ENCODE assay signal across 14 mouse cellular contexts in the genomic region with DNA sequence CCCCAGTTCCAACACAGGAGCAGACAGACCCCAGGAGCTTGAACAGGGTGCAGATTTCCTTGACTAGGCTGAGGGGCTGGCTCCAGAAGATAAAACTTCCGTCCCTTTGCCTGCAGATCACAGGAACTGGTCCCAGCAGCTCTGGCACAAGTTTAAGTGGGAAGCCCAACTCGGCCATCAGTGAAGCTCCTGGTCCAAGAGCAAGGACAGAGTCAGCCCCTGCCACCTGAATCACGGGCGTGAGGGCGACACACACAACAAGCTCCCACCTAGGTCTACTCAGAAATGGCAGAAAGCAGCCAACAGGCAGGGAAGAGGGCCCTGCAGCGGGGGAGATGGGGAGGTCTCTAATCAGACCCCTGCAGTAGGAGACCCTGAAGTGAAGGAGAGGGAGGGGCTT. TPM values are rescaled to one million over a fixed set of nuclear protein-coding genes. Genes with fewer than 3 reads are reported as not detected.
A peak's percentile ranks its signal among the peaks of the same experiment; 100 is the strongest.
DNase-seq lines count a peak whose midpoint lies in the region; ATAC-seq lines count a peak whose summit lies in the region.
"Had no signal": no experiment of that assay in that cellular context is flagged by ENCODE, and none has a peak within 500 bp of the region (broad histone marks: within the 10 kb centered on the region; RNA-seq: fewer than 3 reads in every experiment).

No protein-coding gene starts in this region.

- DNase-seq in layer of hippocampus, postnatal 10 days (ENCODE audit: low spot score in 2 of 2) = no peak
- no peak for DNase-seq in kidney, postnatal 36 days
- DNase-seq: gastrocnemius, postnatal 14 days; kidney, postnatal 10 days; lung, adult 2 months had no signal

- H3K9me3 ChIP-seq in hindbrain, embryonic 13.5 days = no peaks in the 10 kb centered on the region
- H3K9me3 ChIP-seq in hindbrain, embryonic 12.5 days (replicated peaks) = no peaks in the 10 kb centered on the region
- H3K9me3 ChIP-seq in midbrain, embryonic 16.5 days (replicated peaks; ENCODE audit: control insufficient read depth, low read length, poor library complexity, severe bottlenecking) = no peaks in the 10 kb centered on the region
- no peaks in the 10 kb centered on the region for H3K9me3 ChIP-seq in midbrain, embryonic 15.5 days
- H3K9me3 ChIP-seq in limb, embryonic 12.5 days = no peaks in the 10 kb centered on the region
- H3K9me3 ChIP-seq in stomach, embryonic 15.5 days = no peaks in the 10 kb centered on the region

- H3K36me3 ChIP-seq in hindbrain, embryonic 13.5 days = no peaks in the 10 kb centered on the region
- H3K36me3 ChIP-seq in hindbrain, embryonic 12.5 days = no peaks in the 10 kb centered on the region
- no peaks in the 10 kb centered on the region for H3K36me3 ChIP-seq in midbrain, embryonic 16.5 days (ENCODE audit: control insufficient read depth, insufficient read depth, low read length)
- no peaks in the 10 kb centered on the region for H3K36me3 ChIP-seq in midbrain, embryonic 15.5 days (replicated peaks)
- H3K36me3 ChIP-seq in limb, embryonic 12.5 days = no peaks in the 10 kb centered on the region
- H3K36me3 ChIP-seq in stomach, embryonic 15.5 days = no peaks in the 10 kb centered on the region

- H3K4me1 ChIP-seq in hindbrain, embryonic 13.5 days (replicated peaks) = peaks cover 38% of the 10 kb centered on the region
- H3K4me1 ChIP-seq in hindbrain, embryonic 12.5 days = peaks cover 28% of the 10 kb centered on the region
- H3K4me1 ChIP-seq in midbrain, embryonic 16.5 days (ENCODE audit: control insufficient read depth, insufficient read depth, low read length) = peaks cover 20% of the 10 kb centered on the region
- H3K4me1 ChIP-seq in midbrain, embryonic 15.5 days = peaks cover 16% of the 10 kb centered on the region
- peaks cover 28% of the 10 kb centered on the region for H3K4me1 ChIP-seq in limb, embryonic 12.5 days (replicated peaks)
- H3K4me1 ChIP-seq in stomach, embryonic 15.5 days = peaks cover 34% of the 10 kb centered on the region

- no peak overlapping the region for H3K4me3 ChIP-seq in hindbrain, embryonic 13.5 days
- no peak overlapping the region for H3K4me3 ChIP-seq in hindbrain, embryonic 12.5 days
- no peak overlapping the region for H3K4me3 ChIP-seq in midbrain, embryonic 16.5 days (ENCODE audit: low read depth, low read length)
- H3K4me3 ChIP-seq in midbrain, embryonic 15.5 days = no peak overlapping the region
- H3K4me3 ChIP-seq in limb, embryonic 12.5 days (replicated peaks) = no peak overlapping the region
- no peak overlapping the region for H3K4me3 ChIP-seq in stomach, embryonic 15.5 days (replicated peaks)

- ATAC-seq in hindbrain, embryonic 13.5 days (ENCODE audit: low FRiP score) = no peak
- no peak for ATAC-seq in hindbrain, embryonic 12.5 days (ENCODE audit: low FRiP score)
- ATAC-seq in midbrain, embryonic 16.5 days = no peak
- no peak for ATAC-seq in midbrain, embryonic 15.5 days (replicated peaks)
- ATAC-seq in limb, embryonic 12.5 days (ENCODE audit: insufficient number of reproducible peaks, insufficient read depth, low FRiP score, low TSS enrichment, low read depth) = no peak
- no peak for ATAC-seq in stomach, embryonic 15.5 days (ENCODE audit: insufficient read depth, low FRiP score, low read depth)
- ATAC-seq: activated CD4-positive, CD25-positive, alpha-beta regulatory T cell, adult 4 months had no signal

- H3K27ac ChIP-seq in hindbrain, embryonic 13.5 days = no peak overlapping the region
- no peak overlapping the region for H3K27ac ChIP-seq in hindbrain, embryonic 12.5 days
- no peak overlapping the region for H3K27ac ChIP-seq in midbrain, embryonic 16.5 days (ENCODE audit: low read length)
- H3K27ac ChIP-seq in midbrain, embryonic 15.5 days = no peak overlapping the region
- H3K27ac ChIP-seq in limb, embryonic 12.5 days = no peak overlapping the region
- H3K27ac ChIP-seq in stomach, embryonic 15.5 days = no peak overlapping the region

- no peaks in the 10 kb centered on the region for H3K27me3 ChIP-seq in hindbrain, embryonic 13.5 days
- no peaks in the 10 kb centered on the region; the same call in 1 of the 2 replicates for H3K27me3 ChIP-seq in hindbrain, embryonic 12.5 days
- no peaks in the 10 kb centered on the region for H3K27me3 ChIP-seq in midbrain, embryonic 16.5 days (ENCODE audit: control insufficient read depth, insufficient read depth, low read depth, low read length)
- H3K27me3 ChIP-seq in midbrain, embryonic 15.5 days (replicated peaks) = no peaks in the 10 kb centered on the region
- no peaks in the 10 kb centered on the region for H3K27me3 ChIP-seq in limb, embryonic 12.5 days
- no peaks in the 10 kb centered on the region for H3K27me3 ChIP-seq in stomach, embryonic 15.5 days (replicated peaks)

- no peak overlapping the region for H3K4me2 ChIP-seq in hindbrain, embryonic 13.5 days
- no peak overlapping the region for H3K4me2 ChIP-seq in hindbrain, embryonic 12.5 days (replicated peaks)
- no peak overlapping the region for H3K4me2 ChIP-seq in midbrain, embryonic 16.5 days (ENCODE audit: low read length)
- no peak overlapping the region for H3K4me2 ChIP-seq in midbrain, embryonic 15.5 days
- H3K4me2 ChIP-seq in limb, embryonic 12.5 days = no peak overlapping the region
- peak overlapping the region; percentile 73; the same call in 1 of the 2 replicates for H3K4me2 ChIP-seq in stomach, embryonic 15.5 days

- WGBS in hindbrain, embryonic 13.5 days = 87% methylated on average over 6 of the region's 6 CpGs
- whole genome bisulfite sequencing in hindbrain, embryonic 12.5 days = 90% methylated on average over 6 of the region's 6 CpGs
- 91% methylated on average over 6 of the region's 6 CpGs for WGBS in midbrain, embryonic 16.5 days
- WGBS in midbrain, embryonic 15.5 days = 82% methylated on average over 6 of the region's 6 CpGs
- 81% methylated on average over 6 of the region's 6 CpGs for WGBS in limb, embryonic 12.5 days
- 84% methylated on average over 6 of the region's 6 CpGs for WGBS in stomach, embryonic 15.5 days

- H3K9ac ChIP-seq in hindbrain, embryonic 13.5 days = peak overlapping the region; percentile 95
- H3K9ac ChIP-seq in hindbrain, embryonic 12.5 days = no peak overlapping the region
- peak overlapping the region; percentile 34; the same call in 1 of the 2 replicates for H3K9ac ChIP-seq in midbrain, embryonic 16.5 days (ENCODE audit: low read depth, low read length)
- H3K9ac ChIP-seq in midbrain, embryonic 15.5 days = no peak overlapping the region
- peak overlapping the region; percentile 28; the same call in 1 of the 2 replicates for H3K9ac ChIP-seq in limb, embryonic 12.5 days (replicated peaks)
- H3K9ac ChIP-seq in stomach, embryonic 15.5 days = no peak overlapping the region

RNA-seq across cellular contexts. Expression of a gene that starts 7.2 kb away (rescaled TPM):
- 1.6 and 2.4 TPM in 2 replicates for polyA plus RNA-seq in hindbrain, embryonic 13.5 days (2015; fragmentation: Nextera tagmentation; extraction: Ambion mirVana)
- 1.8 and 2.4 TPM in 2 replicates for polyA plus RNA-seq in hindbrain, embryonic 12.5 days (2016; fragmentation: Nextera tagmentation; extraction: Ambion mirVana)
- polyA plus RNA-seq in midbrain, embryonic 16.5 days (2015; fragmentation: Nextera tagmentation; extraction: Ambion mirVana) = 2.5 and 2.9 TPM in 2 replicates
- 2.5 and 2.7 TPM in 2 replicates for polyA plus RNA-seq in midbrain, embryonic 15.5 days (2015; fragmentation: Nextera tagmentation; extraction: Ambion mirVana)
- polyA plus RNA-seq in limb, embryonic 12.5 days (2016; fragmentation: Nextera tagmentation; extraction: Ambion mirVana) = 1.7 and 2.3 TPM in 2 replicates
- 2.7 and 3.3 TPM in 2 replicates for polyA plus RNA-seq in stomach, embryonic 15.5 days (2015; fragmentation: Nextera tagmentation; extraction: Ambion mirVana)
- total RNA-seq in layer of hippocampus, postnatal 10 days (2021) = 1 to 10 TPM; 6.8 to 7.8 TPM

RNA-seq across cellular contexts. Expression of a gene that starts 17.9 kb away (rescaled TPM):
- polyA plus RNA-seq in hindbrain, embryonic 13.5 days (2015; fragmentation: Nextera tagmentation; extraction: Ambion mirVana) = not detected in 2 replicates
- 0.41 and 0.46 TPM in 2 replicates for polyA plus RNA-seq in hindbrain, embryonic 12.5 days (2016; fragmentation: Nextera tagmentation; extraction: Ambion mirVana)
- polyA plus RNA-seq in midbrain, embryonic 16.5 days (2015; fragmentation: Nextera tagmentation; extraction: Ambion mirVana) = not detected in 2 replicates
- polyA plus RNA-seq in midbrain, embryonic 15.5 days (2015; fragmentation: Nextera tagmentation; extraction: Ambion mirVana) = 0.46 TPM in 1 of 2 replicates, not detected in the other
- polyA plus RNA-seq in limb, embryonic 12.5 days (2016; fragmentation: Nextera tagmentation; extraction: Ambion mirVana) = 0.90 and 1.0 TPM in 2 replicates
- polyA plus RNA-seq in stomach, embryonic 15.5 days (2015; fragmentation: Nextera tagmentation; extraction: Ambion mirVana) = 8.5 and 11.6 TPM in 2 replicates
- total RNA-seq in layer of hippocampus, postnatal 10 days (2021) = not detected
- total RNA-seq: gastrocnemius, postnatal 14 days had no signal
- polyA plus RNA-seq: activated CD4-positive, CD25-positive, alpha-beta regulatory T cell, adult 4 months; neural tube, embryonic 11.5 days; urinary bladder, adult 2 months had no signal

RNA-seq across cellular contexts. Expression of a gene that starts 19.1 kb away (rescaled TPM):
- 116 and 124 TPM in 2 replicates for polyA plus RNA-seq in hindbrain, embryonic 13.5 days (2015; fragmentation: Nextera tagmentation; extraction: Ambion mirVana)
- 107 and 117 TPM in 2 replicates for polyA plus RNA-seq in hindbrain, embryonic 12.5 days (2016; fragmentation: Nextera tagmentation; extraction: Ambion mirVana)
- 102 and 105 TPM in 2 replicates for polyA plus RNA-seq in midbrain, embryonic 16.5 days (2015; fragmentation: Nextera tagmentation; extraction: Ambion mirVana)
- 106 and 108 TPM in 2 replicates for polyA plus RNA-seq in midbrain, embryonic 15.5 days (2015; fragmentation: Nextera tagmentation; extraction: Ambion mirVana)
- polyA plus RNA-seq in limb, embryonic 12.5 days (2016; fragmentation: Nextera tagmentation; extraction: Ambion mirVana) = 118 and 121 TPM in 2 replicates
- polyA plus RNA-seq in stomach, embryonic 15.5 days (2015; fragmentation: Nextera tagmentation; extraction: Ambion mirVana) = 109 and 115 TPM in 2 replicates
- 10 to 100 TPM; 74.9 to 79.5 TPM for total RNA-seq in layer of hippocampus, postnatal 10 days (2021)

RNA-seq across cellular contexts. Expression of a gene that starts 34.7 kb away (rescaled TPM):
- polyA plus RNA-seq in hindbrain, embryonic 13.5 days (2015; fragmentation: Nextera tagmentation; extraction: Ambion mirVana) = 0.13 and 0.22 TPM in 2 replicates
- 0.45 and 0.90 TPM in 2 replicates for polyA plus RNA-seq in hindbrain, embryonic 12.5 days (2016; fragmentation: Nextera tagmentation; extraction: Ambion mirVana)
- 0.14 and 0.39 TPM in 2 replicates for polyA plus RNA-seq in midbrain, embryonic 16.5 days (2015; fragmentation: Nextera tagmentation; extraction: Ambion mirVana)
- 0.18 and 0.33 TPM in 2 replicates for polyA plus RNA-seq in midbrain, embryonic 15.5 days (2015; fragmentation: Nextera tagmentation; extraction: Ambion mirVana)
- polyA plus RNA-seq in limb, embryonic 12.5 days (2016; fragmentation: Nextera tagmentation; extraction: Ambion mirVana) = 1.5 and 1.7 TPM in 2 replicates
- 0.72 and 1.1 TPM in 2 replicates for polyA plus RNA-seq in stomach, embryonic 15.5 days (2015; fragmentation: Nextera tagmentation; extraction: Ambion mirVana)
- under 1 TPM; 0.22 to 0.32 TPM for total RNA-seq in layer of hippocampus, postnatal 10 days (2021)
- polyA plus RNA-seq: activated CD4-positive, CD25-positive, alpha-beta regulatory T cell, adult 4 months had no signal

RNA-seq across cellular contexts. Expression of a gene that starts 44.9 kb away (rescaled TPM):
- 24.9 and 26.5 TPM in 2 replicates for polyA plus RNA-seq in hindbrain, embryonic 13.5 days (2015; fragmentation: Nextera tagmentation; extraction: Ambion mirVana)
- polyA plus RNA-seq in hindbrain, embryonic 12.5 days (2016; fragmentation: Nextera tagmentation; extraction: Ambion mirVana) = 13.1 and 13.7 TPM in 2 replicates
- polyA plus RNA-seq in midbrain, embryonic 16.5 days (2015; fragmentation: Nextera tagmentation; extraction: Ambion mirVana) = 66.9 and 68.5 TPM in 2 replicates
- polyA plus RNA-seq in midbrain, embryonic 15.5 days (2015; fragmentation: Nextera tagmentation; extraction: Ambion mirVana) = 115 and 118 TPM in 2 replicates
- 0.77 and 1.1 TPM in 2 replicates for polyA plus RNA-seq in limb, embryonic 12.5 days (2016; fragmentation: Nextera tagmentation; extraction: Ambion mirVana)
- polyA plus RNA-seq in stomach, embryonic 15.5 days (2015; fragmentation: Nextera tagmentation; extraction: Ambion mirVana) = 12.3 and 13.0 TPM in 2 replicates
- total RNA-seq in layer of hippocampus, postnatal 10 days (2021) = 100 to 1,000 TPM; 255 to 270 TPM

Comparison
In these comparisons a context has a peak if more than half of its experiments do, and no peak if none do; other contexts are left out.
1. H3K9ac ChIP-seq: peak in hindbrain, embryonic 13.5 days (single experiment), midbrain, embryonic 16.5 days (single experiment) and limb, embryonic 12.5 days (single experiment); none in hindbrain, embryonic 12.5 days (single experiment), midbrain, embryonic 15.5 days (single experiment) and stomach, embryonic 15.5 days (single experiment).